Mouse (Mus musculus) forebrain, embryonic 16.5 days (tissue): Measurements from ENCODE around the gene Mcpt9. TPM values are rescaled to one million over a fixed set of nuclear protein-coding genes. Genes with fewer than 3 reads are reported as not detected.
"Not testable (repeated sequence)": the region's sequence is repeated elsewhere in the genome, so short reads cannot be mapped to it uniquely, and the experiment has no call there.

Source experiments
- ATAC-seq: fragments of 200-750 bp; cut with Nextera tagmentation; 2 replicates; pipeline ENCODE4 v1.8.0; 2017; ENCODE audit warnings: mild to moderate bottlenecking, moderate library complexity
- H3K27ac ChIP-seq: fragments of 300-500 bp; sonication (generic); 2 replicates; pipeline ENCODE4 v1.5.1; 2014; ENCODE audit warnings: low read length, control low read depth
- H3K27me3 ChIP-seq: fragments of 300-500 bp; sonication (generic); replicated peaks from 2 replicates; pipeline ENCODE4 v1.6.1; 2014; ENCODE audit warnings: low read length; ENCODE audit not compliant: control insufficient read depth, insufficient read depth
- H3K36me3 ChIP-seq: fragments of 300-500 bp; sonication (generic); 2 replicates; pipeline ENCODE4 v1.6.1; 2014; ENCODE audit not compliant: control insufficient read depth, insufficient read depth
- H3K4me1 ChIP-seq: fragments of 300-500 bp; sonication (generic); replicated peaks from 2 replicates; pipeline ENCODE4 v1.6.1; 2014; ENCODE audit warnings: low read length; ENCODE audit not compliant: control insufficient read depth, insufficient read depth
- H3K4me2 ChIP-seq: fragments of 300-500 bp; sonication (generic); 2 replicates; pipeline ENCODE4 v1.6.1; 2014; ENCODE audit warnings: mild to moderate bottlenecking, low read length, control low read depth
- H3K4me3 ChIP-seq: fragments of 300-500 bp; sonication (generic); replicated peaks from 2 replicates; pipeline ENCODE4 v1.5.1; 2014; ENCODE audit warnings: mild to moderate bottlenecking, low read length, control low read depth
- H3K9ac ChIP-seq: fragments of 300-500 bp; sonication (generic); replicated peaks from 2 replicates; pipeline ENCODE4 v1.6.1; 2014; ENCODE audit warnings: low read depth, low read length, control low read depth
- H3K9me3 ChIP-seq: fragments of 300-500 bp; sonication (generic); 2 replicates; pipeline ENCODE4 v1.6.1; 2016; ENCODE audit warnings: low read length; ENCODE audit not compliant: control insufficient read depth
- WGBS: fragments of 180-500 bp; shearing (Covaris S2); extraction: QIAGEN DNeasy Blood & Tissue Kit; methylation state at CpG from one replicate; pipeline ENCODE4 v1.1.7; 2014; 5-methylcytosine and 5-hydroxymethylcytosine counted together
- polyA plus RNA-seq: library from polyadenylated mRNA; unstranded; fragments of >200 nt; fragmentation: Nextera tagmentation; extraction: Ambion mirVana; gene quantifications from 2 replicates; pipeline ENCODE4 v1.2.1, GENCODE M21; 2015

Gene Mcpt9
- polyA plus RNA-seq, 1 experiment from 2014 or later: not detected

DNA sequence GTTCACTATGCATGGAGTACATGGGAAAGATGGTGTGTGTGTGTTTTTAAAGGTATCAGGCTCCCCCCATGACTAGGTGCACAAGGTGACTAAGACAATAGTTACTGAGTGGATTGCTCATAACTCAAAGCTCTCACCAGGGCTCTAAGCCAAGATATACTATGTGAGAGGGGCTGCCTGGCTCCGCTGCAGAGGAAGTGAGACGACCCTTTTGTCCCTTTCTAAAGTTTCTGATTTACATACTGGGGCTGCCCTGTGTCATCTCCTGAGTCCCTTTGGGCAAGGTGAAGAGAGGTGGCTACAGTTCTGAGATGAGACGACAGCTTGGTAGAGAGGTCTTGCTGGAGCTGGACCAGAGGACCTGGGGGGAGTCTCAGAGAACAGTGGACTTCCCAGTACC is 17.1 kb downstream of the Mcpt9 start:
- Histone ChIP-seq H3K4me1 (no peaks in the 10 kb centered on the region), H3K27ac (no peak overlapping the region), H3K9me3 (no peaks in the 10 kb centered on the region), H3K27me3 (no peaks in the 10 kb centered on the region), H3K4me2 (no peak overlapping the region), H3K4me3 (no peak overlapping the region), H3K36me3 (no peaks in the 10 kb centered on the region), H3K9ac (no peak overlapping the region)
- no peak for ATAC-seq
- WGBS: 78% methylated on average over 3 of the region's 3 CpGs

DNA sequence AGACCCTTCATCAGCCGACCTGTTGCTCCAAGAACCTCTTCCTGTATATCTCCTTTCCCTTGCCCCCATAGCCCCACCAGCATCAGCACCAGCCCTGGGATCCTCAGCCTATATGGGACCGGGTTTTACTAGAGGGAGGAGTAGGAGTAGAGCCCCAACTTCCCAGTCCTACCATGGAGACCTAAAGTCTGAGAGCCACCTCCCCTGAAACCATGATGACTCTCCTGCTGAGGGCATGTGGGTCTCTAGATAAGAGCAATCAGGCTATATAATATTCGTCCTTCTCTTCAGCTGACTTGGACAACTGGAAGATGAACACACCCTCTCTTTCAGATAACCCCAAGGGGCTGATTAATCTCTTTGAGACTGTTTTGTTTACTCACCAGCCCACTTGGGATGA is 42.8 kb downstream of the Mcpt9 start:
- H3K9me3 ChIP-seq, H3K4me1 ChIP-seq, H3K4me3 ChIP-seq, ATAC-seq, H3K27ac ChIP-seq, H3K9ac ChIP-seq, H3K36me3 ChIP-seq, H3K4me2 ChIP-seq, H3K27me3 ChIP-seq: not testable (repeated sequence)
- WGBS: 94% methylated on average over 1 of the region's 3 CpGs

Other genes with a start within 250 kb of the Mcpt9 start
- gene Adcy4, start 246.4 kb downstream of the Mcpt9 start, polyA plus RNA-seq: 3.2 and 3.7 TPM in 2 replicates
- gene Ripk3, start 241.6 kb downstream of the Mcpt9 start, polyA plus RNA-seq: 2.7 and 3.2 TPM in 2 replicates
- gene Nfatc4, start 207.4 kb downstream of the Mcpt9 start, polyA plus RNA-seq: 11.7 and 12.3 TPM in 2 replicates
- gene Nynrin, start 176.5 kb downstream of the Mcpt9 start, polyA plus RNA-seq: 11.3 and 13.2 TPM in 2 replicates
- 0.14 and 0.21 TPM in 2 replicates for gene Cbln3, start 146.1 kb downstream of the Mcpt9 start, polyA plus RNA-seq
- gene Khnyn, start 145.5 kb downstream of the Mcpt9 start, polyA plus RNA-seq: 10.3 and 11.1 TPM in 2 replicates
- gene Sdr39u1, start 130.2 kb downstream of the Mcpt9 start, polyA plus RNA-seq: 102 and 128 TPM in 2 replicates
- gene Cma1, start 85.8 kb downstream of the Mcpt9 start, polyA plus RNA-seq: 0.27 and 0.61 TPM in 2 replicates
- gene Cma2, start 79.5 kb downstream of the Mcpt9 start, polyA plus RNA-seq: not detected in 2 replicates
- not detected in 2 replicates for gene Mcpt1, start 12.5 kb downstream of the Mcpt9 start, polyA plus RNA-seq
- not detected in 2 replicates for gene Mcpt2, start 11.5 kb upstream of the Mcpt9 start, polyA plus RNA-seq
- gene Mcpt4, start 31.8 kb upstream of the Mcpt9 start, polyA plus RNA-seq: not detected in 2 replicates
- gene Mcpt8, start 54.8 kb upstream of the Mcpt9 start, polyA plus RNA-seq: not detected in 2 replicates
- gene Ctsg, start 72.1 kb upstream of the Mcpt9 start, polyA plus RNA-seq: not detected in 2 replicates
- not detected in 2 replicates for gene Gzme, start 90.1 kb upstream of the Mcpt9 start, polyA plus RNA-seq
- gene Gzmd, start 102.1 kb upstream of the Mcpt9 start, polyA plus RNA-seq: not detected in 2 replicates
- gene Gzmg, start 129.1 kb upstream of the Mcpt9 start, polyA plus RNA-seq: not detected in 2 replicates
- gene Gzmn, start 144.1 kb upstream of the Mcpt9 start, polyA plus RNA-seq: not detected in 2 replicates
- gene Gzmf, start 180.9 kb upstream of the Mcpt9 start, polyA plus RNA-seq: not detected in 2 replicates
- gene Gzmc, start 204.2 kb upstream of the Mcpt9 start, polyA plus RNA-seq: not detected in 2 replicates
- gene Gzmb, start 231.8 kb upstream of the Mcpt9 start, polyA plus RNA-seq: not detected in 2 replicates